In genomic region chr6:78361971-78362563, GRCm38 (mm10) we compare ENCODE assay signal across 38 mouse cellular contexts. TPM values are rescaled to one million over a fixed set of nuclear protein-coding genes. Genes with fewer than 3 reads are reported as not detected.
"Had no signal": no experiment of that assay in that cellular context is flagged by ENCODE, and none has a peak within 500 bp of the region (broad histone marks: within the 10 kb centered on the region; RNA-seq: fewer than 3 reads in every experiment).

No protein-coding gene starts in this region.

- H3K9ac ChIP-seq: heart, embryonic 13.5 days; heart, embryonic 15.5 days; hindbrain, embryonic 12.5 days; hindbrain, embryonic 14.5 days; kidney, embryonic 15.5 days; limb, embryonic 12.5 days; liver, embryonic 13.5 days; liver, embryonic 15.5 days had no signal

- H3K27me3 ChIP-seq: heart, embryonic 13.5 days; heart, embryonic 15.5 days; hindbrain, embryonic 12.5 days; kidney, embryonic 15.5 days; limb, embryonic 12.5 days; liver, embryonic 13.5 days; liver, embryonic 15.5 days had no signal

- H3K27ac ChIP-seq: heart, adult 2 months; heart, embryonic 10.5 days; heart, embryonic 13.5 days; heart, embryonic 15.5 days; hindbrain, embryonic 10.5 days; hindbrain, embryonic 12.5 days; hindbrain, embryonic 14.5 days; kidney, embryonic 15.5 days; kidney, postnatal 0 days; layer of hippocampus, adult 2 months; left cerebral cortex, adult 2 months; limb, embryonic 10.5 days; limb, embryonic 12.5 days; liver, embryonic 13.5 days; liver, embryonic 15.5 days had no signal

- H3K36me3 ChIP-seq: heart, embryonic 10.5 days; heart, embryonic 13.5 days; heart, embryonic 15.5 days; hindbrain, embryonic 10.5 days; hindbrain, embryonic 12.5 days; kidney, embryonic 15.5 days; limb, embryonic 10.5 days; limb, embryonic 12.5 days; liver, embryonic 13.5 days; liver, embryonic 15.5 days had no signal

- H3K9me3 ChIP-seq: heart, embryonic 10.5 days; heart, embryonic 13.5 days; heart, embryonic 15.5 days; hindbrain, embryonic 10.5 days; hindbrain, embryonic 12.5 days; kidney, embryonic 15.5 days; limb, embryonic 10.5 days; limb, embryonic 12.5 days; liver, embryonic 13.5 days; liver, embryonic 15.5 days had no signal

- ATAC-seq: hindbrain, embryonic 16.5 days; inflammation-experienced regulatory T-cells, adult 6 months had no signal

- H3K4me1 ChIP-seq: heart, embryonic 10.5 days; heart, embryonic 13.5 days; heart, embryonic 15.5 days; hindbrain, embryonic 10.5 days; hindbrain, embryonic 12.5 days; kidney, embryonic 15.5 days; limb, embryonic 10.5 days; limb, embryonic 12.5 days; liver, embryonic 13.5 days; liver, embryonic 15.5 days had no signal

- H3K4me2 ChIP-seq: heart, embryonic 13.5 days; heart, embryonic 15.5 days; hindbrain, embryonic 12.5 days; hindbrain, embryonic 14.5 days; kidney, embryonic 15.5 days; limb, embryonic 12.5 days; liver, embryonic 13.5 days; liver, embryonic 15.5 days had no signal

- DNase-seq: gastrocnemius, postnatal 14 days; gastrocnemius, postnatal 36 days; heart, adult 11 months; heart, adult 2 months; heart, postnatal 14 days; heart, postnatal 4 days; kidney, adult 11 months; kidney, adult 2 months; kidney, adult 9 months; kidney, postnatal 14 days; kidney, postnatal 36 days; liver; liver, embryonic 13.5 days had no signal

- H3K4me3 ChIP-seq: heart, adult 2 months; heart, embryonic 10.5 days; heart, embryonic 13.5 days; heart, embryonic 15.5 days; hindbrain, embryonic 10.5 days; hindbrain, embryonic 12.5 days; kidney, embryonic 15.5 days; layer of hippocampus, adult 2 months; left cerebral cortex, adult 2 months; limb, embryonic 10.5 days; limb, embryonic 12.5 days; liver, embryonic 13.5 days; liver, embryonic 15.5 days had no signal

RNA-seq across cellular contexts. Expression of gene Reg3b, which starts 8.4 kb away (rescaled TPM):
- total RNA-seq: gastrocnemius, adult 18-20 months; gastrocnemius, adult 8-10 months; gastrocnemius, postnatal 14 days; gastrocnemius, postnatal 36 days; heart, adult 2 months; heart, postnatal 4 days; layer of hippocampus, adult 2 months; layer of hippocampus, postnatal 10 days; layer of hippocampus, postnatal 25 days; left cerebral cortex, adult 2 months; left cerebral cortex, postnatal 14 days had no signal
- polyA plus RNA-seq: heart, embryonic 10.5 days; heart, embryonic 15.5 days; heart, postnatal 0 days; hindbrain, embryonic 10.5 days; hindbrain, embryonic 12.5 days; inflammation-experienced regulatory T-cells, adult 6 months; kidney, adult 2 months; kidney, embryonic 15.5 days; kidney, postnatal 0 days; limb, embryonic 10.5 days; limb, embryonic 12.5 days; liver, embryonic 13.5 days; liver, embryonic 15.5 days had no signal

RNA-seq across cellular contexts. Expression of gene Reg3d, which starts 16.6 kb away (rescaled TPM):
- total RNA-seq: gastrocnemius, adult 18-20 months; gastrocnemius, adult 8-10 months; gastrocnemius, postnatal 14 days; gastrocnemius, postnatal 36 days; heart, adult 2 months; heart, postnatal 14 days; heart, postnatal 4 days; layer of hippocampus, adult 2 months; layer of hippocampus, postnatal 10 days; layer of hippocampus, postnatal 25 days; left cerebral cortex, adult 2 months; left cerebral cortex, postnatal 14 days; left cerebral cortex, postnatal 36 days had no signal
- polyA plus RNA-seq: frontal cortex, adult 2 months; gonadal fat pad, adult 2 months; heart, adult 2 months; heart, embryonic 10.5 days; heart, embryonic 13.5 days; heart, embryonic 15.5 days; heart, postnatal 0 days; hindbrain, embryonic 10.5 days; hindbrain, embryonic 12.5 days; hindbrain, embryonic 14.5 days; hindbrain, embryonic 16.5 days; inflammation-experienced regulatory T-cells, adult 6 months; kidney, adult 2 months; kidney, embryonic 15.5 days; kidney, postnatal 0 days; limb, embryonic 10.5 days; limb, embryonic 12.5 days; limb, embryonic 14.5 days; liver, embryonic 13.5 days; liver, embryonic 15.5 days had no signal

RNA-seq across cellular contexts. Expression of gene Reg3a, which starts 18.4 kb away (rescaled TPM):
- total RNA-seq: gastrocnemius, adult 18-20 months; gastrocnemius, adult 8-10 months; gastrocnemius, postnatal 14 days; gastrocnemius, postnatal 36 days; heart, adult 2 months; heart, postnatal 14 days; heart, postnatal 4 days; layer of hippocampus, adult 2 months; layer of hippocampus, postnatal 10 days; layer of hippocampus, postnatal 25 days; left cerebral cortex, adult 2 months; left cerebral cortex, postnatal 14 days; left cerebral cortex, postnatal 36 days had no signal
- polyA plus RNA-seq: frontal cortex, adult 2 months; gonadal fat pad, adult 2 months; heart, adult 2 months; heart, embryonic 10.5 days; heart, embryonic 13.5 days; heart, embryonic 15.5 days; heart, postnatal 0 days; hindbrain, embryonic 10.5 days; hindbrain, embryonic 12.5 days; hindbrain, embryonic 14.5 days; hindbrain, embryonic 16.5 days; inflammation-experienced regulatory T-cells, adult 6 months; kidney, adult 2 months; kidney, embryonic 15.5 days; kidney, postnatal 0 days; limb, embryonic 10.5 days; limb, embryonic 12.5 days; limb, embryonic 14.5 days; liver, embryonic 13.5 days; liver, embryonic 15.5 days had no signal

RNA-seq across cellular contexts. Expression of gene Reg2, which starts 33.4 kb away (rescaled TPM):
- total RNA-seq: gastrocnemius, adult 18-20 months; gastrocnemius, adult 8-10 months; gastrocnemius, postnatal 14 days; gastrocnemius, postnatal 36 days; heart, adult 2 months; heart, postnatal 14 days; heart, postnatal 4 days; layer of hippocampus, adult 2 months; layer of hippocampus, postnatal 10 days; layer of hippocampus, postnatal 25 days; left cerebral cortex, adult 2 months; left cerebral cortex, postnatal 14 days; left cerebral cortex, postnatal 36 days had no signal
- polyA plus RNA-seq: frontal cortex, adult 2 months; gonadal fat pad, adult 2 months; heart, adult 2 months; heart, embryonic 10.5 days; heart, embryonic 13.5 days; heart, embryonic 15.5 days; heart, postnatal 0 days; hindbrain, embryonic 10.5 days; hindbrain, embryonic 12.5 days; hindbrain, embryonic 14.5 days; hindbrain, embryonic 16.5 days; inflammation-experienced regulatory T-cells, adult 6 months; kidney, adult 2 months; kidney, embryonic 15.5 days; kidney, postnatal 0 days; limb, embryonic 10.5 days; limb, embryonic 12.5 days; limb, embryonic 14.5 days; liver, embryonic 13.5 days; liver, embryonic 15.5 days had no signal
